Mouse (Mus musculus): ENCODE measurements around the gene Fntb. TPM values are rescaled to one million over a fixed set of nuclear protein-coding genes. Genes with fewer than 3 reads are reported as not detected.

The Fntb gene
- total and polyA plus RNA-seq, 2 experiments from 2014 or later = 33.2 to 36.2 TPM

DNA sequence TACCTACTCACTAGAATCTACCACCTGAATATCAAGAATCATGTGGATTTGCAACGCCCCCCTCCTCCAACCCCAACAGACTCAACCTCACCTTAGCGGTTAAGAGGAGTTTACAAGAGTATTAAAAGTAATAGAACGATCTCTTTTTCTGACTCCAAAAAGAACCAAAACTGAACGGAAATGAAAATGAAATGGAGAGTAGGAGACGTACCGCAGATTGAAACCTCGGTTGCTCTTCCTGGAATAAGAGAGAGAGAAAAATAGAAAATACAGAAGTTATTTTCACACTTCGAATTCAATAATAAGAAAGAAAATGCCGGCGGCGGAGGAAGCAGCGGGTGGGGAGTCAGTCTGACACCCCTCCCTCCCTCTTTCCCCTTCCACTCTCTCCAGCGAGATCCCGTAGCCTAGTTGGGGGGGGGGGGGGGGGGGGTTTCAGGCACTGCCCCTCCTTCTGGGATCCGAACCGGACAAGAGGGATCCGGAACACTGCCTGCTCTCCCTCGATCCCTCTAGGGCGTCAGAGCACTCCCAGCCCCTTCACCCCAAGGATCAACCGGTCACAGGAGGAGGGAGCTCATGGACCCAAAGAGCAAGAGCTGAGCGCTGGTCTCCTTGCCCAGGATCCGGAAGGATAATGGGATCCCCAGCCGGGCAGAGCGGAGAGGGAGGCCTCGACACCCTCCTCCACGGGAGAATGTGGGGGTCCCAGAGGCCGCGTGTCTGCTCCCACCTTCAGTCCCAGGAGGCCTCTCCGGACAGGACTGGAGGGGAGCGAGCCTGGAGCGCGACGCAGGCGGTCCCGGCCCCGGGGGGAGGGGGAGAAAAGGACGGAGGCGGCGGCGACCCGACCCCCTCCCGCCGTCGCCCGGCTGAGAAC is 195.9 kb downstream of the Fntb start:
- 8% methylated on average over 38 of the region's 45 CpGs for WGBS
- no peak for TF ChIP-seq CTCF (IDR thresholded peaks at IDR 0.05; ENCODE audit: low read depth)
- peak; percentile 18 for DNase-seq (ENCODE audit: low spot score)

DNA sequence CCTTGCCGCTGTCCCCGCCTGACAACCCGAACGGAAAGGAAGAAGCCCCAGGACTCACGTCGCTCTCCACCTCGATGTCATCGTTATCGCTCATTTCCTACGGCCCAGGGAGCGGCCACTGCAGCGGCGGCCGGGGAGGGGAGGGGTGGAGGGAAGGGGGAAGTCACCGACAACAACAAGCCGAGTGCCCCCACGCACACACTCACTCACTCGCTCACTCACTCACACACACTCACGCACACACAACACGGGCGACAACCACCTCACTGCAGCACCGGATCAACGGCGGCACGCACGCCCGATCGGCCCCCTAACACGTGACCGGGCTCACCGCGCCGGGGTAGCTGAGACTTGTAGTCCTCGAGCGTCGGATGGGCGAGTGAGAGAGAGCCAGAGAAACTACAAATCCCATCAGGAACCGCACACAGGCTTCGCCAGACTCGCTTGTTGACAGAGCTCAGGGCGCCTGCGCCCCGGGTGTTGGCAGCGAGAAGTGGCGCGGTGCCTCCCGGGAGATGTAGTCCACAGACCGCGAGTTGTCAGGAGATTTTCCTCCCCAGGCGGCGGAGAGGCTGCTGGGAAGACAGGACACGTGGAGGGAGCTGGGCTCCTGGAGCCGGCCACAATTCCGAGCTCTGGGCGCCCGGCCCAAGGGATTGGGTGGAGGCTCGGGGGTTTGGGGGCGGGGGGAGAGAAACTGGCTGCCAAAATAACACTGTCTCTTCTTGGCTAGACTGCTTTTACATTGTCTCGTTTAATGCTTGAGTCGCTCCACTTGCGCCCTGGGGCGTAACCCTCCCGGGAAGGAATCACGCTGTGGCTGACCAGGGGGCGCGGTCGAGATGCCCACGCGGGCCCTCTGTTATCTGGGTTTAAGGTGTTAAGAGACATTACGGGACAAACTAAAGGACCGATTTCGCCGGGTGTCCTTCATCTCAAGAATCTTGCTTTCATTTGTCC is 196.8 kb downstream of the Fntb start, which contains the start of gene Max:
Max (minus strand) TSS at position 270 of the 960 bp plus-strand sequence.
- Histone ChIP-seq H3K4me1 (ENCODE audit: insufficient read depth, low read length) (peaks cover 14% of the 10 kb centered on the region), H3K4me2 (ENCODE audit: low read depth, low read length) (peak within 1 kb of the TSS; percentile 80), H3K9ac (replicated peaks; ENCODE audit: low read length) (peak within 1 kb of the TSS; percentile 94), H3K9me3 (ENCODE audit: low read length) (no peaks in the 10 kb centered on the region), H3K36me3 (ENCODE audit: insufficient read depth, low read length) (peaks cover 5% of the 10 kb centered on the region), H3K4me3 (ENCODE audit: low read length) (peak within 1 kb of the TSS; percentile 99), H3K27ac (peak within 1 kb of the TSS; percentile 87), H3K27me3 (ENCODE audit: insufficient read depth, low read length) (no peaks in the 10 kb centered on the region)
- WGBS = under 1% methylated on average over 70 of the region's 73 CpGs
- DNase-seq (ENCODE audit: low spot score) (peak; percentile 100), ATAC-seq (peak; percentile 99)
- peak; percentile 49 for TF ChIP-seq CTCF (IDR thresholded peaks at IDR 0.05; ENCODE audit: low read depth)

More for the DNA sequence above, 195.9 kb downstream of the Fntb start:
- no peak; the same call in none of the 2 replicates for ATAC-seq
- H3K27me3 ChIP-seq (ENCODE audit: insufficient read depth, low read length) = no peaks in the 10 kb centered on the region
- peak overlapping the region; percentile 99 for H3K4me3 ChIP-seq (ENCODE audit: low read length)
- peak overlapping the region; percentile 94 for H3K9ac ChIP-seq (replicated peaks; ENCODE audit: low read length)
- H3K36me3 ChIP-seq (ENCODE audit: insufficient read depth, low read length) = peaks cover 5% of the 10 kb centered on the region
- H3K4me1 ChIP-seq (ENCODE audit: insufficient read depth, low read length) = peaks cover 14% of the 10 kb centered on the region
- H3K27ac ChIP-seq = peak overlapping the region; percentile 87
- H3K4me2 ChIP-seq (ENCODE audit: low read depth, low read length) = peak overlapping the region; percentile 62
- no peaks in the 10 kb centered on the region for H3K9me3 ChIP-seq (ENCODE audit: low read length)

DNA sequence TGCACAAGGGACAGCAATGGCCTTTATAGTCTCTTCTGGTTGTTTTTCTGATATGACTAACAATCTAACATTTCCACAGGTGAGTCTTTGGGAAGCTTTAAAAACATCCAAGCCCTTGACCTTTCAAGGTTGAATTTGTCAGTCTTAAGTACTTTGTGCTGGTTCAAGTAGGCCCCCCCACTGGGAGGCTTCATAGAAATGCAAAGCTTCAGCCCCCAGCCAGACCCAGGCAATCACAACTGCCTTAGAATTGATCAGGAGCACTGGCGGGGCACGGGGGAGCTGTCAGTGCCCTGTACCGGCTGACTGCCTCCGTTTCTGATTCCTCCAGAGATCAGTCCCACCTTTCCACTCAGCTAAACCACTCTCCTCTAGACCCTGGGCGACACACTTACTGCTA is 199.7 kb downstream of the Fntb start:
- no peak overlapping the region for H3K9ac ChIP-seq (replicated peaks; ENCODE audit: low read length)
- WGBS = 17% methylated on average over 5 of the region's 5 CpGs

GRCm38 (mm10) chr12:76965876-76966275 is 200.5 kb downstream of the Fntb start:
- Histone ChIP-seq H3K9ac (replicated peaks; ENCODE audit: low read length) (no peak overlapping the region), H3K27me3 (ENCODE audit: insufficient read depth, low read length) (no peaks in the 10 kb centered on the region), H3K27ac (no peak overlapping the region), H3K4me1 (ENCODE audit: insufficient read depth, low read length) (peaks cover 10% of the 10 kb centered on the region), H3K9me3 (ENCODE audit: low read length) (no peaks in the 10 kb centered on the region), H3K4me2 (ENCODE audit: low read depth, low read length) (no peak overlapping the region), H3K4me3 (ENCODE audit: low read length) (no peak overlapping the region), H3K36me3 (ENCODE audit: insufficient read depth, low read length) (no peaks in the 10 kb centered on the region)
- no peak for ATAC-seq
- TF ChIP-seq CTCF (IDR thresholded peaks at IDR 0.05; ENCODE audit: low read depth) = no peak
- 5% methylated on average over 3 of the region's 4 CpGs for WGBS
- peak; percentile 19 for DNase-seq (ENCODE audit: low spot score)

More for the DNA sequence above, 199.7 kb downstream of the Fntb start:
- DNase-seq (ENCODE audit: low spot score) = no peak
- ATAC-seq = no peak
- TF ChIP-seq CTCF (IDR thresholded peaks at IDR 0.05; ENCODE audit: low read depth) = no peak
- Histone ChIP-seq H3K4me2 (ENCODE audit: low read depth, low read length) (no peak overlapping the region), H3K27me3 (ENCODE audit: insufficient read depth, low read length) (no peaks in the 10 kb centered on the region), H3K36me3 (ENCODE audit: insufficient read depth, low read length) (no peaks in the 10 kb centered on the region), H3K9me3 (ENCODE audit: low read length) (no peaks in the 10 kb centered on the region), H3K4me1 (ENCODE audit: insufficient read depth, low read length) (peaks cover 14% of the 10 kb centered on the region), H3K4me3 (ENCODE audit: low read length) (no peak overlapping the region), H3K27ac (no peak overlapping the region)

Other genes with a start within 250 kb of the Fntb start
- gene Plekhg3, start 234.7 kb upstream of the Fntb start, total RNA-seq (2014; rRNA removed) = 5.4 and 6.8 TPM in 2 replicates
- gene Plekhg3, start 234.7 kb upstream of the Fntb start, polyA plus RNA-seq (2015; fragmentation: Nextera tagmentation; extraction: Ambion mirVana) = 1.3 and 1.8 TPM in 2 replicates
- 45.4 and 50.1 TPM in 2 replicates for gene Sptb, start 55.0 kb upstream of the Fntb start, total RNA-seq (2014; rRNA removed)
- gene Sptb, start 55.0 kb upstream of the Fntb start, polyA plus RNA-seq (2015; fragmentation: Nextera tagmentation; extraction: Ambion mirVana) = 5.5 and 5.8 TPM in 2 replicates
- 46.8 and 51.0 TPM in 2 replicates for gene Churc1, start 51 bp upstream of the Fntb start, total RNA-seq (2014; rRNA removed)
- gene Churc1, start 51 bp upstream of the Fntb start, polyA plus RNA-seq (2015; fragmentation: Nextera tagmentation; extraction: Ambion mirVana) = 137 and 164 TPM in 2 replicates
- gene Gpx2, start 30.0 kb downstream of the Fntb start, total RNA-seq (2014; rRNA removed) = not detected in 2 replicates
- gene Gpx2, start 30.0 kb downstream of the Fntb start, polyA plus RNA-seq (2015; fragmentation: Nextera tagmentation; extraction: Ambion mirVana) = 0.16 and 0.30 TPM in 2 replicates
- gene Rab15, start 57.3 kb downstream of the Fntb start, total RNA-seq (2014; rRNA removed) = 86.8 and 110 TPM in 2 replicates
- gene Rab15, start 57.3 kb downstream of the Fntb start, polyA plus RNA-seq (2015; fragmentation: Nextera tagmentation; extraction: Ambion mirVana) = 53.9 and 56.5 TPM in 2 replicates
- gene Max, start 196.6 kb downstream of the Fntb start, total RNA-seq (2014; rRNA removed) = 44.0 and 60.1 TPM in 2 replicates
- gene Max, start 196.6 kb downstream of the Fntb start, polyA plus RNA-seq (2015; fragmentation: Nextera tagmentation; extraction: Ambion mirVana) = 18.2 TPM in 2 replicates